Mouse (Mus musculus): ENCODE results near the gene Ppp1r27. TPM values are rescaled to one million over a fixed set of nuclear protein-coding genes. Genes with fewer than 3 reads are reported as not detected.
A peak's percentile ranks its signal among the peaks of the same experiment; 100 is the strongest.

Gene Ppp1r27
- polyA plus RNA-seq (2012; fragmentation: generic; extraction: Trizol), result 1.0 TPM

- peak within 1 kb of the TSS; percentile 99 for H3K4me2 ChIP-seq (ENCODE audit: low read depth)
- no peak for TF ChIP-seq CEBPB (IDR thresholded peaks at IDR 0.05; ENCODE audit: insufficient read depth, poor library complexity, severe bottlenecking)
- TF ChIP-seq E2F4 (IDR thresholded peaks at IDR 0.05; ENCODE audit: insufficient read depth), result no peak
- TF ChIP-seq MYOD1 (IDR thresholded peaks at IDR 0.05; ENCODE audit: control insufficient read depth in 1 of 3, insufficient read length in 2 of 3, low read depth in 2 of 3), result no peak
- no peak for TF ChIP-seq POLR2A (IDR thresholded peaks at IDR 0.05; ENCODE audit: insufficient read length, low read depth)
- no peak for TF ChIP-seq USF1 (IDR thresholded peaks at IDR 0.05; ENCODE audit: low read depth)
- no peak for TF ChIP-seq MYOG (IDR thresholded peaks at IDR 0.05; ENCODE audit: control insufficient read depth in 1 of 3, insufficient read depth in 1 of 3, insufficient read length in 2 of 3, low read depth in 2 of 3)
- TF ChIP-seq SRF (IDR thresholded peaks at IDR 0.05; ENCODE audit: control insufficient read depth, insufficient read length, low read depth), result no peak
- peaks cover 31% of the 10 kb centered on the region for H3K79me2 ChIP-seq (ENCODE audit: control insufficient read depth, insufficient read depth)
- H3K4me3 ChIP-seq, result peak within 1 kb of the TSS; percentile 75
- peak within 1 kb of the TSS; percentile 63 for H3ac ChIP-seq (ENCODE audit: control insufficient read depth, insufficient read length)
- H3K27me3 ChIP-seq (ENCODE audit: control insufficient read depth, insufficient read depth, insufficient read length), result no peaks in the 10 kb centered on the region
- H3K36me3 ChIP-seq (ENCODE audit: control insufficient read depth, insufficient read depth), result no peaks in the 10 kb centered on the region
These were observed at the start of gene Ppp1r27 for GRCm38 (mm10) chr11:120550810-120551440. Gene Ppp1r27, minus strand, starts transcription at chr11:120551132.

DNA sequence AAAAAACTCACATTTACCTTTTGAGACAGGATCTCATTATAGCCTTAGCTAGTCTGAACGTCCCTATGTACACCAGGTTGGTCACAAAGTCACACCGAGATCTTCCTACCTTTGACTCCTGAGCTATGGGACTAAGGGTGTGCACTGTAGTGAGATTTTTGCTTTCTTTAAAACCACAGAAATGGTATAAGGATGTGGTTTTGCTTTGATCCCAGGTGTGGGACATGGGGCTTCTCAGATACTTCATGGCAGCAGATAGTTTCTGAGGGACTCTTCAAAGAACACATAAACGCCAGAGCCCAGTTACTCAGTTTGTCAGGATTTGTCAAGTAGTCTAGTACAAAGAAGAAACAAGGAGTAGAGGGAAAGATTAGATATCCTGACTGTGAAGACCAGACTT is 49.8 kb upstream of the Ppp1r27 start:
- Histone ChIP-seq H3K4me3 (no peak overlapping the region), H3K4me2 (ENCODE audit: low read depth) (no peak overlapping the region), H3ac (ENCODE audit: control insufficient read depth, insufficient read length) (no peak overlapping the region), H3K36me3 (ENCODE audit: control insufficient read depth, insufficient read depth) (peaks cover 22% of the 10 kb centered on the region), H3K79me2 (ENCODE audit: control insufficient read depth, insufficient read depth) (peaks cover 40% of the 10 kb centered on the region), H3K27me3 (ENCODE audit: control insufficient read depth, insufficient read depth, insufficient read length) (no peaks in the 10 kb centered on the region)
- no peak for TF ChIP-seq POLR2A (IDR thresholded peaks at IDR 0.05; ENCODE audit: insufficient read length, low read depth)
- no peak for TF ChIP-seq CEBPB (IDR thresholded peaks at IDR 0.05; ENCODE audit: insufficient read depth, poor library complexity, severe bottlenecking)
- TF ChIP-seq POLR2AphosphoS2 (IDR thresholded peaks at IDR 0.05; ENCODE audit: insufficient read length, low read depth), result no peak
- TF ChIP-seq E2F4 (IDR thresholded peaks at IDR 0.05; ENCODE audit: insufficient read depth), result no peak
- no peak for TF ChIP-seq TCF3 (IDR thresholded peaks at IDR 0.05; ENCODE audit: insufficient read length, low read depth)
- no peak for TF ChIP-seq MYOG (IDR thresholded peaks at IDR 0.05; ENCODE audit: control insufficient read depth in 1 of 3, insufficient read depth in 1 of 3, insufficient read length in 2 of 3, low read depth in 2 of 3)
- no peak for TF ChIP-seq MAX (IDR thresholded peaks at IDR 0.05; ENCODE audit: low read depth)
- TF ChIP-seq REST (IDR thresholded peaks at IDR 0.05; ENCODE audit: insufficient read depth, insufficient read length), result no peak
- TF ChIP-seq MYOD1 (IDR thresholded peaks at IDR 0.05; ENCODE audit: control insufficient read depth in 1 of 3, insufficient read length in 2 of 3, low read depth in 2 of 3), result no peak
- no peak for TF ChIP-seq TCF12 (IDR thresholded peaks at IDR 0.05; ENCODE audit: insufficient read depth, poor library complexity, severe bottlenecking)
- TF ChIP-seq USF1 (IDR thresholded peaks at IDR 0.05; ENCODE audit: low read depth), result no peak
- TF ChIP-seq SRF (IDR thresholded peaks at IDR 0.05; ENCODE audit: control insufficient read depth, insufficient read length, low read depth), result no peak

DNA sequence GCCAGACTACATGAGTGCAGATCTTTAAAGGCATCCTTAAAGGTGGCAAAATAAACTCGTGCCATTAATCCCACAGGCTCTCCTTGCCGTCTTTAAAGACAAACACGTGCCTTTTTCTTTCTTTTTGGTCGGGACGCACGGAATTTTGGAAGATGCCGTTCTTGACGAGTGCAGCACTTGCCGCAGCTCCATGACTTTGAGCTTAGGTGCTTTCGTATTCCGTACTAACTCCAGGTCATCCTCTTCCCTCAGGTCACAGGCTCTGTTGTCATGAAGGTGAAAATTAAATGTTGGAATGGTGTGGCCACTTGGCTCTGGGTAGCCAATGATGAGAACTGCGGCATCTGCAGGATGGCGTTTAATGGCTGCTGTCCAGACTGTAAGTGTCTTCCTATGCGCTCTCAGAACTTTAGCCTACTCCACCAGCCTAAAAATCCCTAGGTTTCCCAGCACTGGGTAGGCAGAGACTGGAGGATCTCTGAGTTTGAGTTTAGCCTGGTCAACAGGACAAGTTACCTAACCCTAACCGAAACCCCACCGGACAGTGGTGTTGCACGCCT is 48.1 kb upstream of the Ppp1r27 start:
- Histone ChIP-seq H3K27me3 (ENCODE audit: control insufficient read depth, insufficient read depth, insufficient read length) (no peaks in the 10 kb centered on the region), H3K4me3 (peak overlapping the region; percentile 57), H3K79me2 (ENCODE audit: control insufficient read depth, insufficient read depth) (peaks cover 55% of the 10 kb centered on the region), H3K4me2 (ENCODE audit: low read depth) (peak overlapping the region; percentile 100), H3K36me3 (ENCODE audit: control insufficient read depth, insufficient read depth) (peaks cover 36% of the 10 kb centered on the region), H3ac (ENCODE audit: control insufficient read depth, insufficient read length) (peak overlapping the region; percentile 83)
- no peak for TF ChIP-seq CEBPB (IDR thresholded peaks at IDR 0.05; ENCODE audit: insufficient read depth, poor library complexity, severe bottlenecking)
- TF ChIP-seq MAX (IDR thresholded peaks at IDR 0.05; ENCODE audit: low read depth), result no peak
- TF ChIP-seq SRF (IDR thresholded peaks at IDR 0.05; ENCODE audit: control insufficient read depth, insufficient read length, low read depth), result no peak
- no peak for TF ChIP-seq E2F4 (IDR thresholded peaks at IDR 0.05; ENCODE audit: insufficient read depth)
- TF ChIP-seq TCF3 (IDR thresholded peaks at IDR 0.05; ENCODE audit: insufficient read length, low read depth), result no peak
- no peak for TF ChIP-seq POLR2AphosphoS2 (IDR thresholded peaks at IDR 0.05; ENCODE audit: insufficient read length, low read depth)
- TF ChIP-seq MYOG (IDR thresholded peaks at IDR 0.05; ENCODE audit: control insufficient read depth in 1 of 3, insufficient read depth in 1 of 3, insufficient read length in 2 of 3, low read depth in 2 of 3), result no peak
- no peak for TF ChIP-seq MYOD1 (IDR thresholded peaks at IDR 0.05; ENCODE audit: control insufficient read depth in 1 of 3, insufficient read length in 2 of 3, low read depth in 2 of 3)

DNA sequence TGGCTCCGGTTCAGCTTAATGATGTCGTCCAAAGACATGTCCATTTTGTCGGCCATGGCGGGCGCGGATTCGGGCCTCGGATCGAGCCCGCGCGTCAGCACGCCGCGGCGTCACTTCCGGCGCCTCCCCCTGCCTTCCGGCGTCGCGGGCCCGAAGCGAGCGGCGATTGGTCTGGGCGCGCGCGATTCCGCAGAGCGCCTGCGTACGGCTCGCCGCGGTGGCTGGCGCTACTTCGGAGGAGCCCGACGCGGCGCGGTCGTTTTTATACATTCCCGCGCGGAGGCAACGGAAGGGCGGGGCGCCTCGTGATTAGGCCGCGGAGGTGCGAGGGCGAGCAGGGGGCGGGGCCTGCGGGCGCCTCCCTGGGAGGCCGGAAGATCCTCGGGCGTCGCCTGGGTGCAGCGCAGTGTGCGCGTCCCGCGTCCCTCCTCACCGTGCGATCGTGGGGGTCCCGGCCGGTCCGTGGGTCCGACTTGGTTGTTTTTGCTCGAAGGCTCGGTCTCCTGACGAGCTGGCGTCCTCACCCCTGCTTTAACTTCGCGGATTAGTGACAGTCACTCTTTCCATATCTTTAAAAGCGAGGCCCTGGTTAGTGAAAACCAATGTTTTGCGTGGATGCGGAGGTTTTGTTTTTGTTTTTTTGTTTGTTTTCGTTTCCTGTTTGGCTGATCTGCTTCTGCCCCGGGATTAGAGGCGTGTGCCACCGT is 47.5 kb upstream of the Ppp1r27 start, which contains the start of the genes Alyref and Anapc11:
Gene Alyref, minus strand, starts transcription at position 83 of the 707 bp plus-strand sequence.
Gene Anapc11, plus strand, starts transcription at position 139 of the 707 bp plus-strand sequence.
- peak; percentile 60 for TF ChIP-seq SRF (IDR thresholded peaks at IDR 0.05; ENCODE audit: control insufficient read depth, insufficient read length, low read depth)
- TF ChIP-seq USF1 (IDR thresholded peaks at IDR 0.05; ENCODE audit: low read depth), result no peak
- no peak for TF ChIP-seq MYOD1 (IDR thresholded peaks at IDR 0.05; ENCODE audit: control insufficient read depth in 1 of 3, insufficient read length in 2 of 3, low read depth in 2 of 3)
- TF ChIP-seq E2F4 (IDR thresholded peaks at IDR 0.05; ENCODE audit: insufficient read depth), result peak; percentile 91
- no peak for TF ChIP-seq TCF3 (IDR thresholded peaks at IDR 0.05; ENCODE audit: insufficient read length, low read depth)
- peak; percentile 99 for TF ChIP-seq POLR2AphosphoS2 (IDR thresholded peaks at IDR 0.05; ENCODE audit: insufficient read length, low read depth)
- peak; percentile 40 for TF ChIP-seq REST (IDR thresholded peaks at IDR 0.05; ENCODE audit: insufficient read depth, insufficient read length)
- TF ChIP-seq MAX (IDR thresholded peaks at IDR 0.05; ENCODE audit: low read depth), result peak; percentile 87
- TF ChIP-seq TCF12 (IDR thresholded peaks at IDR 0.05; ENCODE audit: insufficient read depth, poor library complexity, severe bottlenecking), result no peak
- no peak for TF ChIP-seq CEBPB (IDR thresholded peaks at IDR 0.05; ENCODE audit: insufficient read depth, poor library complexity, severe bottlenecking)
- TF ChIP-seq MYOG (IDR thresholded peaks at IDR 0.05; ENCODE audit: control insufficient read depth in 1 of 3, insufficient read depth in 1 of 3, insufficient read length in 2 of 3, low read depth in 2 of 3), result peak in 1 of 3 experiments; percentile 22
- peak; percentile 96 for TF ChIP-seq POLR2A (IDR thresholded peaks at IDR 0.05; ENCODE audit: insufficient read length, low read depth)
- peak within 1 kb of the TSS; percentile 100 for H3K4me2 ChIP-seq (ENCODE audit: low read depth)
- H3K36me3 ChIP-seq (ENCODE audit: control insufficient read depth, insufficient read depth), result peaks cover 43% of the 10 kb centered on the region
- H3ac ChIP-seq (ENCODE audit: control insufficient read depth, insufficient read length), result peak within 1 kb of the TSS; percentile 83
- H3K27me3 ChIP-seq (ENCODE audit: control insufficient read depth, insufficient read depth, insufficient read length), result no peaks in the 10 kb centered on the region
- peak within 1 kb of the TSS; percentile 57 for H3K4me3 ChIP-seq
- peaks cover 62% of the 10 kb centered on the region for H3K79me2 ChIP-seq (ENCODE audit: control insufficient read depth, insufficient read depth)

All from myocyte (in vitro differentiated cells).